Mouse (Mus musculus) embryonic facial prominence, embryonic 13.5 days (tissue): ENCODE results near the gene Adck1. TPM values are rescaled to one million over a fixed set of nuclear protein-coding genes. Genes with fewer than 3 reads are reported as not detected.
"Not testable (repeated sequence)": the region's sequence is repeated elsewhere in the genome, so short reads cannot be mapped to it uniquely, and the experiment has no call there.

ENCODE experiments used
- ATAC-seq: fragments of 200-750 bp; cut with Nextera tagmentation; 2 replicates; pipeline ENCODE4 v1.8.0; 2017; ENCODE audit warnings: low read depth; ENCODE audit not compliant: insufficient number of reproducible peaks, insufficient read depth, low FRiP score, low TSS enrichment
- H3K27ac ChIP-seq: fragments of 300-500 bp; sonication (generic); 2 replicates; pipeline ENCODE4 v1.5.1; 2015; ENCODE audit warnings: moderate library complexity, mild to moderate bottlenecking, inconsistent platforms
- H3K27me3 ChIP-seq: fragments of 300-500 bp; sonication (generic); 2 replicates; pipeline ENCODE4 v1.6.1; 2015; ENCODE audit warnings: mild to moderate bottlenecking, inconsistent platforms
- H3K36me3 ChIP-seq: fragments of 300-500 bp; sonication (generic); 2 replicates; pipeline ENCODE4 v1.6.1; 2015; ENCODE audit warnings: mild to moderate bottlenecking, inconsistent platforms
- H3K4me1 ChIP-seq: fragments of 300-500 bp; sonication (generic); 2 replicates; pipeline ENCODE4 v1.6.1; 2015; ENCODE audit warnings: inconsistent platforms
- H3K4me2 ChIP-seq: fragments of 300-500 bp; sonication (generic); 2 replicates; pipeline ENCODE4 v1.6.1; 2015; ENCODE audit warnings: moderate library complexity, mild to moderate bottlenecking, inconsistent platforms
- H3K4me3 ChIP-seq: fragments of 300-500 bp; sonication (generic); 2 replicates; pipeline ENCODE4 v1.5.1; 2015; ENCODE audit warnings: mild to moderate bottlenecking, inconsistent platforms
- H3K9ac ChIP-seq: fragments of 300-500 bp; sonication (generic); 2 replicates; pipeline ENCODE4 v1.6.1; 2015; ENCODE audit warnings: mild to moderate bottlenecking, inconsistent platforms
- H3K9me3 ChIP-seq: fragments of 300-500 bp; sonication (generic); 2 replicates; pipeline ENCODE4 v1.6.1; 2016; ENCODE audit warnings: inconsistent platforms
- WGBS: fragments of 180-500 bp; shearing (Covaris S2); methylation state at CpG from one replicate; pipeline ENCODE4 v1.1.7; 2015; ENCODE audit warnings: mixed read lengths; 5-methylcytosine and 5-hydroxymethylcytosine counted together
- polyA plus RNA-seq: library from polyadenylated mRNA; unstranded; fragments of >200 nt; fragmentation: Nextera tagmentation; extraction: Ambion mirVana; gene quantifications from 2 replicates; pipeline ENCODE4 v1.2.1, GENCODE M21; 2015

The Adck1 gene
- 23.2 and 23.3 TPM in 2 replicates for polyA plus RNA-seq

- Histone ChIP-seq H3K4me1 (peaks cover 9% of the 10 kb centered on the region), H3K9me3 (no peaks in the 10 kb centered on the region), H3K27ac (peak within 1 kb of the TSS; percentile 51), H3K36me3 (no peaks in the 10 kb centered on the region), H3K4me2 (peak within 1 kb of the TSS; percentile 72), H3K4me3 (peak within 1 kb of the TSS; percentile 64), H3K9ac (peak within 1 kb of the TSS; percentile 76), H3K27me3 (no peaks in the 10 kb centered on the region)
- under 1% methylated on average over 38 of the region's 38 CpGs for WGBS
- ATAC-seq, result peak; percentile 86
Observed at GRCm38 (mm10) chr12:88360441-88361119, at the start of gene Adck1. Gene Adck1, plus strand, starts transcription at chr12:88360554.

GRCm38 (mm10) chr12:88314556-88314955, 45.8 kb upstream of the Adck1 start:
- H3K27me3 ChIP-seq, result no peaks in the 10 kb centered on the region
- no peak overlapping the region for H3K4me3 ChIP-seq
- 83% methylated on average over 3 of the region's 3 CpGs for WGBS
- ATAC-seq, result no peak
- H3K4me1 ChIP-seq, result no peaks in the 10 kb centered on the region
- H3K9ac ChIP-seq, result no peak overlapping the region
- H3K4me2 ChIP-seq, result no peak overlapping the region
- H3K36me3 ChIP-seq, result no peaks in the 10 kb centered on the region
- H3K27ac ChIP-seq, result no peak overlapping the region
- H3K9me3 ChIP-seq, result no peaks in the 10 kb centered on the region

GRCm38 (mm10) chr12:88323926-88324325, 36.4 kb upstream of the Adck1 start, which contains the start of gene Gm5039:
Gene Gm5039, minus strand, starts transcription at chr12:88324026.
- H3K9me3 ChIP-seq, ATAC-seq, H3K9ac ChIP-seq, H3K4me1 ChIP-seq, H3K27ac ChIP-seq, H3K36me3 ChIP-seq, H3K27me3 ChIP-seq, H3K4me3 ChIP-seq, H3K4me2 ChIP-seq: not testable (repeated sequence)
- 96% methylated on average over 2 of the region's 2 CpGs for WGBS

GRCm38 (mm10) chr12:88336662-88337413, 23.5 kb upstream of the Adck1 start:
- not testable (repeated sequence) for H3K4me2 ChIP-seq, H3K9ac ChIP-seq, H3K4me3 ChIP-seq, H3K36me3 ChIP-seq, H3K27ac ChIP-seq, H3K27me3 ChIP-seq, H3K9me3 ChIP-seq, ATAC-seq, H3K4me1 ChIP-seq
- WGBS, result 68% methylated on average over 4 of the region's 4 CpGs

- not testable (repeated sequence) for H3K4me1 ChIP-seq, H3K9me3 ChIP-seq, H3K4me2 ChIP-seq, H3K9ac ChIP-seq, ATAC-seq, H3K4me3 ChIP-seq, H3K27me3 ChIP-seq, H3K36me3 ChIP-seq, H3K27ac ChIP-seq
- 40% methylated on average over 2 of the region's 2 CpGs for whole genome bisulfite sequencing
Observed at GRCm38 (mm10) chr12:88341286-88341685, 19.1 kb upstream of the Adck1 start.

- no peaks in the 10 kb centered on the region for H3K9me3 ChIP-seq
- peak overlapping the region; percentile 56 for H3K4me2 ChIP-seq
- ATAC-seq, result 0 out of 2 replicates have a peak, but pooled peaks have one; percentile 52
- no peak overlapping the region for H3K27ac ChIP-seq
- no peaks in the 10 kb centered on the region for H3K27me3 ChIP-seq
- no peaks in the 10 kb centered on the region for H3K36me3 ChIP-seq
- H3K4me3 ChIP-seq, result peak overlapping the region; percentile 34
- H3K4me1 ChIP-seq, result peaks cover 4% of the 10 kb centered on the region; the same call in 1 of the 2 replicates
- H3K9ac ChIP-seq, result peak overlapping the region; percentile 60
- WGBS, result 12% methylated on average over 41 of the region's 41 CpGs
Observed at GRCm38 (mm10) chr12:88354182-88354702, 6.1 kb upstream of the Adck1 start.

- ATAC-seq, result no peak
- H3K9me3 ChIP-seq, result no peaks in the 10 kb centered on the region
- H3K9ac ChIP-seq, result peak overlapping the region; percentile 76
- H3K4me2 ChIP-seq, result peak overlapping the region; percentile 72
- H3K4me3 ChIP-seq, result peak overlapping the region; percentile 64
- 48% methylated on average over 9 of the region's 9 CpGs for WGBS
- peak overlapping the region; percentile 51; the same call in 1 of the 2 replicates for H3K27ac ChIP-seq
- H3K36me3 ChIP-seq, result no peaks in the 10 kb centered on the region
- peaks cover 9% of the 10 kb centered on the region for H3K4me1 ChIP-seq
- no peaks in the 10 kb centered on the region for H3K27me3 ChIP-seq
Observed at GRCm38 (mm10) chr12:88361120-88361445, 729 bp downstream of the Adck1 start.

- no peak overlapping the region for H3K4me2 ChIP-seq
- H3K4me1 ChIP-seq, result no peaks in the 10 kb centered on the region
- no peaks in the 10 kb centered on the region; the same call in 1 of the 2 replicates for H3K36me3 ChIP-seq
- WGBS, result 84% methylated on average over 4 of the region's 4 CpGs
- H3K27me3 ChIP-seq, result no peaks in the 10 kb centered on the region
- no peaks in the 10 kb centered on the region for H3K9me3 ChIP-seq
- H3K9ac ChIP-seq, result no peak overlapping the region
- no peak for ATAC-seq
- H3K4me3 ChIP-seq, result no peak overlapping the region
- H3K27ac ChIP-seq, result no peak overlapping the region
Observed at GRCm38 (mm10) chr12:88367673-88368072, 7.3 kb downstream of the Adck1 start.

- Histone ChIP-seq H3K9ac (no peak overlapping the region), H3K27ac (no peak overlapping the region), H3K9me3 (no peaks in the 10 kb centered on the region), H3K4me1 (no peaks in the 10 kb centered on the region), H3K4me3 (no peak overlapping the region), H3K4me2 (no peak overlapping the region), H3K27me3 (no peaks in the 10 kb centered on the region), H3K36me3 (no peaks in the 10 kb centered on the region; the same call in 1 of the 2 replicates)
- ATAC-seq, result no peak
- WGBS, result 84% methylated on average over 4 of the region's 4 CpGs
Observed at GRCm38 (mm10) chr12:88368618-88369017, 8.3 kb downstream of the Adck1 start.

GRCm38 (mm10) chr12:88369690-88370089, 9.3 kb downstream of the Adck1 start:
- not testable (repeated sequence) for H3K4me3 ChIP-seq, H3K9me3 ChIP-seq, ATAC-seq, H3K27ac ChIP-seq, H3K27me3 ChIP-seq, H3K36me3 ChIP-seq, H3K4me2 ChIP-seq, H3K4me1 ChIP-seq, H3K9ac ChIP-seq
- 80% methylated on average over 4 of the region's 4 CpGs for WGBS

GRCm38 (mm10) chr12:88370321-88370720, 10.0 kb downstream of the Adck1 start:
- H3K4me1 ChIP-seq, H3K27me3 ChIP-seq, H3K9ac ChIP-seq, ATAC-seq, H3K9me3 ChIP-seq, H3K27ac ChIP-seq, H3K36me3 ChIP-seq, H3K4me2 ChIP-seq, H3K4me3 ChIP-seq: not testable (repeated sequence)
- WGBS, result 0% methylated on average over 1 of the region's 1 CpGs

- H3K4me3 ChIP-seq, result no peak overlapping the region
- H3K4me1 ChIP-seq, result no peaks in the 10 kb centered on the region
- no peak overlapping the region for H3K9ac ChIP-seq
- H3K27me3 ChIP-seq, result no peaks in the 10 kb centered on the region
- no peak; the same call in 1 of the 2 replicates for ATAC-seq
- WGBS, result 75% methylated on average over 5 of the region's 5 CpGs
- no peak overlapping the region for H3K27ac ChIP-seq
- no peaks in the 10 kb centered on the region; the same call in 1 of the 2 replicates for H3K36me3 ChIP-seq
- H3K9me3 ChIP-seq, result no peaks in the 10 kb centered on the region
- H3K4me2 ChIP-seq, result no peak overlapping the region
Observed at GRCm38 (mm10) chr12:88372018-88372417, 11.7 kb downstream of the Adck1 start.
